Mouse (Mus musculus): ENCODE results near the gene Acvr1b.

Gene Acvr1b

GRCm38 (mm10) chr15:101196961-101197360 is 23.1 kb downstream of the Acvr1b start:
- no peak for DNase-seq (ENCODE audit: low spot score)

GRCm38 (mm10) chr15:101197497-101198179 is 23.8 kb downstream of the Acvr1b start:
- no peak for DNase-seq (ENCODE audit: low spot score)

DNA sequence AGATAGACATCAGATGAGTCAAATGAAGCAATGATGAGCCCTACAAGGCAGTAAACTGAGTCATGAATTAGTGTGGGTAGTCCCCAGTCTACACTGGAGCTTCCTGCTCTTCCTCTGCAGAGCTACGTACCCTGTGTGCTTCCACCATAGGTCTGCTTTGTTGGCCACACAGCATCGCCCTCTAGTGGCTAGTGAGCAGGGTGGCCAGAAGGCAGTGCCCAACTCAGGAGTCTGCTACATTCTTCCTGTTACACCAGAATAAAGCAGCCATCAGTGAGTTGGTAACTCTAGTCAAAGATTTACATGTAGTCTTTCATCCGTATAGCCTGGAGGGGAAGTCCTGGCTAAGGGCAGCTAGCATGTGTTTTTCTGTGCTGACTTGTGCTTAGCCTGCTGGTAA is 24.4 kb downstream of the Acvr1b start:
- DNase-seq (ENCODE audit: low spot score): peak; percentile 86

- DNase-seq (ENCODE audit: low spot score): no peak
Measured at GRCm38 (mm10) chr15:101198850-101199249, 25.0 kb downstream of the Acvr1b start.

DNA sequence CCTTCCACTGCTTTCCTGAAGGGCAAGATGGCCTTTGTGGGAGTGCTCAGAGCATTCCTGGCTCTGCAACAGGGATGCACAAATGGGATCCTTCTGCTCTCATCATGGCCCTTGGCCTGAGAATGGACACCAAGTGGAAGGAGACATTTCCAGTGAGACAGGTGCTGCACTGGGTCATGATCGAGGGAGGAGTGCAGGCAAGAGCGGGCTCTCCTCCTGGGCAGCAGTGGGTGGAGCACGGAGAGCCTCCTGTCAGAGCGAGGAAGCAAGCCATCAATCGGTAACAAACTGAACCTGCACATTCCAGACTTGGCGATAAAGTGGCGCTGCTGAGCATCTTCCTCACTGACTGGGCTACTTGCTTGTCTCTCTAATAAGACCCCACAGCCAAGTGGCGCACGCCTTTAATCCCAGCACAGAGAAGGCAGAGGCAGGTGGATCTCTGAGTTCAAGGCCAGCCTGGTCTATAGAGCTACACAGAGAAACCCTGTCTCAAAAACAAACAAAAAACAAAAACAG is 27.0 kb downstream of the Acvr1b start:
- no peak for DNase-seq (ENCODE audit: low spot score)

DNA sequence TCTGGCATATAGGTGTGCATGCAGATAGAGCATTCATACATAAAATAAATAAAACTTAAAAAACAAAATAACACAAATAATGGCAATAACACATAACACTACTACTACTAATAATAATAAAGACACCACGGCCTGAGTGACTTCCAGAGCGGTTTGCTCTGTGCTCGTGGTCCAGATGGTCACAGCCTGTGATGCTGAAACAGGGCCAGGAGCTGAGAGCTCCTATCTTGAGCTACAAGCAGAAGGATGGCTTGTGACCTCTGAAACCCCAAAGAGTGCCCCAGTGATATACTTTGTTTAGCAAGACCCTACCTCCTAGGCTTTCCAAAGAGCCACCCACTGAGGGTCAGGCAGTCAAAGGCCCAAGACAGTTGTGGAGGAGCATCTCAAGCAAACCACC is 27.5 kb downstream of the Acvr1b start:
- DNase-seq (ENCODE audit: low spot score): no peak

GRCm38 (mm10) chr15:101203673-101204072 is 29.8 kb downstream of the Acvr1b start:
- no peak for DNase-seq (ENCODE audit: low spot score)

DNA sequence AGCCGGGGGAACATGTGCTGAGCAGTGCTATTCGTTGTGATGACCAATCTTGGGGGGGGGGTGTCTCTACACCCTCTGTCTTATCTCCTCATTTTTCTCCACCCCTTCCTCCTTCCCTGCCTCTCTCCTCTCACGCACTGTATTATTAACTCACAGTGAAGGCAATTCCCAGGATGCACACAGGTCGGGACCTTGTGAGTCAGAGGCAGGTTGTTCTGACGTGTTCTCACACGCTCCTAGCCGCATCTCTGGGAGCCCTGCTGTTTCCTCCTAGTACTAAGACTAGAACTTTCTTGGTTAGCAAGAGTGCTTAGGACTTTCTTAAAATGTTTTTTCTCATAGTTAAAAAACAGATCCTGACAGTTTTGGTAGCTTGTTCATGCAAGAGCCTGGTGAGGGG is 30.9 kb downstream of the Acvr1b start:
- no peak for DNase-seq (ENCODE audit: low spot score)

- peak; percentile 68 for DNase-seq (ENCODE audit: low spot score)
Measured at GRCm38 (mm10) chr15:101210228-101210627, 36.4 kb downstream of the Acvr1b start.

- DNase-seq (ENCODE audit: low spot score): no peak
Measured at GRCm38 (mm10) chr15:101210998-101211613, 37.2 kb downstream of the Acvr1b start.

DNA sequence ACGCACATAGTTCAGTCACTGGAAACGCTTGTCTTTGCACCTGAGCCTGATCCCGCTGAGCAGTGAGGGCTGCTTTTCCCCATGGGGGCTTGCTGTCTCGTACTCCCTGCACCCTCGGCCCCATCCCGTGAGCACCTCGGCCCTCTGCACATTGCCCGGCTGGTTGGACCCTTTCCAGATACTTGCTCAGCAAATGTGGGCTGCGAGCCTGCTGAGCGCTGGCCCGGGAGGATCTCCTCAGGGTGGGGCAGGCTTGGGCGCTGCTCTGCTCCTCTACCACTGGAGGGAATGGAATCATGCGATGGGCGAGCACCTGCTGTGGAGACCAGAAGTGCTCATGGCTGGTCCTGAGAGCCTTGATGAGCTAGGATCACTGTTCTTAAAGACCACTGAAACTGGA is 38.6 kb downstream of the Acvr1b start:
- DNase-seq (ENCODE audit: low spot score): no peak

DNA sequence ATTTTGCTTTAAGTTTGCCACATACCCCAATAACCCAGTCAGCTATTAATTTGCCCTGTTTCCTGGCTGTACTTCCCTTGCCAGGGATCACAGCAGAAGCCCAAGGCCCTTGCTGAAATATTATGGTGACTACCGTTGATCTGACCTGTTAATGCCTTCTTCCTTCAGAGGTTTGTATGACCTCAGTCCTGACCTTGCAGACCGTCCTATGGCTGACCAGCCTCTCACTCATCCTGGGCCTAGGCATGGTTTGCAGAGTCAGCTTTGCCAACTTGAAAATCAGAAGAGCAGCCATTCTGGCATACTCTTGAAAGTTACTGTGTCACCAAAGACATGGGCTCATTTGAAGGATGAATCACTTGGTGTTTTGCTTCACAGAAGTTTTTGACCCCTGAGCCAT is 41.3 kb downstream of the Acvr1b start:
- no peak for DNase-seq (ENCODE audit: low spot score)

DNA sequence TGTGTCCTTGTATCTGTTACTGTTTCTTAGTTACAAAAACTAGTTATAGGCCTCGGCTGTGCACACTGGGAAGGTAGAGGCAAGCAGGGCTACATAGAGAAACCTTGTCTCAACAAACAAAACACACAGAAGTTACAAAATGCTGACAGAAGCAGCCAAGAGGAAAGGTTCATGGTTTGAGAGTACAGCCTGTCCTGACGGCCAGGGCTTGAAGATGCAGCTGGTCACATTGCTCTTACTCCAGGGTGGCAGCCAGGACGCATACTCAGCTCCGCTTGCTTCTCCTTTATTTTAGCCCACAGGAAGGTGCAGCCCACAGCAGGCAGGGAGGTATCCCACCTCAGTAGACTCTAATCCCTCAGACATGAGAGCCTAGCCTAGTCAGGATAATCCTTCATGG is 42.2 kb downstream of the Acvr1b start:
- DNase-seq (ENCODE audit: low spot score): peak; percentile 52

DNA sequence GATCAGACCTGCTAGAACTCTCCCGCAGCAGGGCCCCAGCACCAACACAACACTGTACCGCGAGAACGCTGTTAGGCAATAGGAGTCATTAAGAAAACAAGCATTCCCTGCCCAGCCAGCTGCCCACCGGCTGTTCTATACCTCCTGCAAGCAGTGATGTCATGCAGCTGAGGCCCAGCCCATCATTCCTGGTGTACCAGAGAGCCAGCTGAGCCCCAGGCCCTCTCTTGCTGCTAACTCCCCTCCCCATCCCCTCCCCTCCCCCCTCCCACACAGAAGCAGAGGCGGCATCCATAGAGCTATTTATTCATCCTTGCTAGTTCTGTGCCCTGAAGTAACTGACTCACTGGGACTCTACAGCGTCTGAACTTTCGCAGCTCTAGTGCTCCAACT is 47.0 kb downstream of the Acvr1b start:
- DNase-seq (ENCODE audit: low spot score): no peak

DNA sequence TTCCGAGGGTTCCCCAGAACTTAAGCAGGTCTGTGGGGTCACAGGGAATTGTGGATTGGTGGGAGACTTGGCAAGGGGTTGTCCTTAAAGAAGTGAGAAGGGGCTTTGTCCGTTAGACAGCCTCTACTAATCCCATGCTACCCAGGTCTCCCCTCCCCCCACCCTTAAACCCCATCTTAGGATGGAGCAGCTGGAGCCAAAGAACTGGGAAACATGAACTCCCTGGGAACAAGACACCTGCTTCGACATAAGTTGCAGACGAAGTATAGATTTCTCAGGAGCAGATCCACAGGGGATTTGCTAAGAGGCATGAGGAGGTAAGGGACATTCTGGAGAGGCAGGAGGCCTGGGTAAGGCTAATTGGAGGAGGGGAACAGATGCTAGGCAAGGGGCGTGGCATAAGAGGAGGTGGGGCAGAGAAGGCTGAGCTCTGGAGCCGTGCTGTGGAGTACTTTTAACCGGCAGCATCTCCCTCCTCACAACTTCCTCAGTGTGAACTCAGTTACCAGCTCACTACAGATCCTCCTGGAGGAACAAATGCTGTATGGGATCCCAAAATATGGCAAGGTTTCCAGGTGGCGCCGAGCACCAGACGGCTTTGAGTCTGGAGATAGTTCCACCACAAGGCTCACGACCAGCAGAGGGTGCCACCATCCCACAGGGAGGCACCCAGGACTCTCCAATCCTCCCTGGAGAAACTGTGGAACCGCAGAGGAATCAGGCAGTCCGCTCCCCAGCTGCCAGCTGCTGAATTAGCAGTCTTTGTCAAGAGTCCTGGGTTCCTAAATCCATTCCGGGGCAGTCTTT is 47.6 kb downstream of the Acvr1b start:
- DNase-seq (ENCODE audit: low spot score): peak; percentile 88

- no peak for DNase-seq (ENCODE audit: low spot score)
Measured at GRCm38 (mm10) chr15:101222897-101223482, 49.1 kb downstream of the Acvr1b start.

DNA sequence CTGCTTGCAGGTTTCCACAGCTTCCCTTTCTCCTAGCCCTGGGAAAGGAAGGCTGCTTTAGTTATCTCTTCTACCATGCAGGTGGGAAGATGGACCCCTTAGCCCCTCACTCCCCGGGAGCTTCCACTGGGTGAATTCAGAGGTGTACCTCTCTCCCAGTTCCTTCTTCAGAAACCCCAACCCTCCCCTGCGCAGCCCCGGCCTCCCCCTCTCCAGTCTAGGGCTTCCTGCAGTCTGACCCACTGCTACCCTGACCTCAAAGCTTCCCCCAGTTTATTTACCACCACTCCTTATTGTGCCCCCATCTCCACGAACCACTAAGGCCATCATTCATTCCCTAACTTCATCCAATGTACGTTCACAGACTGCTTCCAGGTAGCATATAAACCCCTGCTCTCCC is 49.7 kb downstream of the Acvr1b start:
- no peak for DNase-seq (ENCODE audit: low spot score)

DNA sequence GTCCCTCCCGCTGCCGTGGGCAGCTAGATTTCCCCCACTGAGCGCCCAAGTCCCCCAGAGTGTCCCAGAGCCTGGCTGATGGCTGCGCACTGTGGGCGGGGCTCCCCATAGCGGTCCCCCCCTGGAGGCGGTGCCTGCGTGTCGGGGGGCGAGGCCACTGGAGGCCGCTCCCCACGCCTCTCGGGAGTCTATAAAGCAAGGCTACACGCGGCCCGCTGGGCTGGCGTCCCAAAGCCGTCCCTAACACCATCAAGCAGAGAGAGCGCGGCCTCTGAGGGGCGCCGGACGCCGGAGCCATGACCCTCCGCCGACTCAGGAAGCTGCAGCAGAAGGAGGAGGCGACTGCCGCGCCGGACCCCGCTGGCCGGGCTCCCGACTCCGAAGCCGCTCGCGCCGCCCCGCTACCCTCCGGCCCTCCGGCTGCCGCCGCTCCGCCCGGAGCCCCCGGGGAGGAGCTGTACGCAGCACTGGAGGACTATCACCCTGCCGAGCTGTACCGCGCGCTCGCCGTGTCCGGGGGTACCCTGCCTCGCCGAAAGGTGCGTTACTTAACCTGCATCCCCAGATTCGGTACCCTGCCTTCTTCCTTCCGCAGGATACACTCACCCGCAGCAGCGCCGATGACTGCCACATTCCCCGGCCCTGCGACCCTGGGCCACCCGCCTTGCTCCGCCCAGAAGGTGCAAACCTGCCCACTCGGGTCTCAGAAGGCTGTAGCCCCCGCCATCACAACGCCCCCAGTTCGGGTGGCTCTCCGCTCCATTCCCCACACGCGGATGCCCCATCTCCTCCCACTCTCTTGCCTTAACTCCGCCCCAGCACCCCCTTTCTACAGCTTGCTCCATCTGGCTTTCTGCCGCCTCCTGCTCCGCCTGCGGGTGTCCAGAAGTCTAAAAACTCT is 50.4 kb downstream of the Acvr1b start, which contains the start of gene Grasp:
Grasp (plus strand) TSS at position 183 of the 901 bp plus-strand sequence.
- peak; percentile 70 for DNase-seq (ENCODE audit: low spot score)

- DNase-seq (ENCODE audit: low spot score): no peak
Measured at GRCm38 (mm10) chr15:101224977-101225376, 51.1 kb downstream of the Acvr1b start.

- DNase-seq (ENCODE audit: low spot score): no peak
Measured at GRCm38 (mm10) chr15:101227971-101228370, 54.1 kb downstream of the Acvr1b start.

GRCm38 (mm10) chr15:101228866-101229590 is 55.2 kb downstream of the Acvr1b start:
- peak; percentile 78 for DNase-seq (ENCODE audit: low spot score)

Measured in adipocyte (in vitro differentiated cells).